Mouse (Mus musculus): ENCODE results near the gene Tomm40l. TPM values are rescaled to one million over a fixed set of nuclear protein-coding genes. Genes with fewer than 3 reads are reported as not detected.

The Tomm40l gene
- polyA plus RNA-seq, 1 experiment: 2.2 TPM

DNA sequence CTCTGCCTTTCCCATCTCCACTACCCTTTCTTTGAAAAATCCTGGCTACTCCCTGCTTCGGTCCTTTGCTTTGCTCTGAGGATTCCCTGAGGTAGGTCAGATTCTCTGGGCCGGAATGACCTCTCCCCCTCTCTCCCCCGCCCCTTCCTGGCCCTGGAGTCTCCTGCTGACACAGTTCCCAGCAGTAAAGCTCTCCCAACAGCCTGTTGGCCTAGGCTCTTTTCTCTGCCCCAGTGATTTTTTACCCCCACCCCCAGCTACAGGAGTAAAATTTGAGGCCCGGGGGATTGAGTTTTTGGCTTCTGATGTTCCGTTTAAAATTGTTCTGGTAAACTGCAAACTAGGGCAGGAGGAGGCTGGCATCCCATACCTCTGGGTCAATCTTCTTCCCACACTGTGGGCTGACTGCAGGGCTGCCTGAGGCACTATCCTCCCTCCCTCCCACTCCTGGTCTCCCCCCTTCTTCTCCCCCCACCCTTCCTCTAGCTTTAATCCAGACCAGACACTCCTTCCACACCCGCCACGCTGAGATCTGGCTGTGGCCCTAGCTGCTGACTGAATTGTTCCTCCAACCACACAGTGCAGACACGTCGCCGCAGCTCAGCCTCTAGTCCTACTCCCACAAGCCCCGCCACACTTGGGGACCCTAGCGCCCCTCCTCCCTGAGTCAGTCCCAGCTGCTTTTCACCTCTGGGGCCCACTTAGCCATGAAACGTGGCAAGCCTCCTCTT is 29.4 kb upstream of the Tomm40l start:
- TF ChIP-seq GATA1 (IDR thresholded peaks at IDR 0.05; ENCODE audit: low read length): no peak
- no peak for TF ChIP-seq TAL1 (IDR thresholded peaks at IDR 0.05; ENCODE audit: low read length)
- Histone ChIP-seq H3K36me3 (ENCODE audit: control insufficient read depth) (no peaks in the 10 kb centered on the region), H3K9me3 (ENCODE audit: control insufficient read depth, low read length) (no peaks in the 10 kb centered on the region), H3K27me3 (ENCODE audit: control insufficient read depth) (peaks cover 57% of the 10 kb centered on the region), H3K4me1 (ENCODE audit: control insufficient read depth) (peaks cover 19% of the 10 kb centered on the region), H3K4me3 (replicated peaks) (no peak overlapping the region)

DNA sequence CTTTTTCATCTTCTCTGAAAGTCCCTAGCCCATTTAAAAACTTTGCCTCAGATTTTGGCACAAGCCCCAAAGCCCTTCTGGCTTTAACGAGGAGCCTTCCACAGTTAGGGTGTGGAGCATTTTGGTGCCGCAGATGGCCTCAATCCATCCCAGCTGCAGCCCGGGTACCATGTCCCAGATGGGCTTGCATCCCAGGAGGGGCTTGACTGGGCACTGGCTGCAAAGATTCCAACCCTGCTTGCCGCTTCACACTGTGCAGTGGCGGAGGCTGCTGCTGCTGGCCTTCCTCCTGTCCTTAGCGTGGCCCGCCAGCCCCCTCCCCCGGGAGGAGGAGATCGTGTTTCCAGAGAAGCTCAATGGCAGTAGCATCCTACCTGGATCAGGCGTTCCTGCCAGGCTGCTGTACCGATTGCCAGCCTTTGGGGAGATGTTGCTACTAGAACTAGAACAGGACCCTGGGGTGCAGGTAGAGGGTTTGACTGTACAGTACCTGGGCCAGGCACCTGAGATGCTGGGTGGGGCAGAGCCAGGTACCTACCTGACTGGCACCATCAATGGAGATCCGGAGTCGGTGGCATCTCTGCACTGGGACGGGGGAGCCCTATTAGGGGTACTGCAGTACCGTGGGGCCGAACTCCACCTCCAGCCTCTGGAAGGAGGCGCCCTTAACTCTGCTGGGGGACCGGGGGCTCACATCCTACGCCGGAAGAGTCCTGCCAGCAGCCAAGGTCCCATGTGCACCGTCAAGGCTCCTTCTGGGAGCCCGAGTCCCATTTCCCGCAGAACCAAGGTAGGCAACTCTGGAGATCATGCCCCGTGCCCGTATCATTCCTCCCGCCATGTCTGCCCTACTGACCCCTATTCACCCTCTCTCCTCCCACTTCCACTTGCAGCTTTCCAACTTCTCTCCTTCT is 28.6 kb upstream of the Tomm40l start, which contains the start of gene Ndufs2:
TSS of gene Ndufs2 (minus strand) at position 709 of the 914 bp plus-strand sequence.
- H3K4me3 ChIP-seq (replicated peaks): no peak within 1 kb of the TSS
- peaks cover 57% of the 10 kb centered on the region for H3K27me3 ChIP-seq (ENCODE audit: control insufficient read depth)
- H3K4me1 ChIP-seq (ENCODE audit: control insufficient read depth): peaks cover 26% of the 10 kb centered on the region
- TF ChIP-seq GATA1 (IDR thresholded peaks at IDR 0.05; ENCODE audit: low read length) (no peak), TAL1 (IDR thresholded peaks at IDR 0.05; ENCODE audit: low read length) (no peak)
- H3K36me3 ChIP-seq (ENCODE audit: control insufficient read depth): no peaks in the 10 kb centered on the region
- H3K9me3 ChIP-seq (ENCODE audit: control insufficient read depth, low read length): no peaks in the 10 kb centered on the region

DNA sequence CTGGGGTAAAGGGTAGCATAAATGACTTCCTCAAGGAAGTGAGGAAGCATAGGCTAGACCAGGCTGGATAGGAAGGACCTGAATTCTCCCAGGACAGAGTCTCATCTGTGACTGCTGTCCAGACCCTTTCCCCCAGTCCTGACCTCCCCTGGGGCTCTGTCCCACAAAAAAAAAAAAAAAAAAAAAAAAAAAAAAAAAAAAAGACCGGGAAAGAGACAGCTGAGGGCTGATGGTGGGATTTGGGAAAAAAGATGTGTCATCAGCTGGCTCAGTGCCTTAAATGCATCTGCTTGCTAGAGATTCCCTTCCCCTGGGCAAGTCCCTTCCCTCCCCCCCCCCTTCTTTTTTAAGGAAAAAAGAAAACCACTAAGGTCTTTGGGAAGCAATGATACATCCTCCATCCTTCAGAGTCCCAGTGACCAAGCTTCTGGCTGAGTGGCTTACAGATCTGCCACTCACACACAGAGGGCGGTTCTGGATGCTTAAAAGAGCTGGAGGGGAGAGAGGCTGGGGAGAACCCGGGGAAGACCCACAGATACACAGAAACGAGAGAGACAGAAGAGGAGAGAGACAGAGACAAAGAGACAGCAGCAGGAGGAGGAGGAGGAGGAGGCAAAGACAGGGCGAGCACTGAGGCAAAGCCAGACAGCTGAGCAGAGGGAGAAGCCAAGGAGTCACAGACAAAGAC is 27.7 kb upstream of the Tomm40l start, which contains the start of gene Adamts4:
TSS of gene Adamts4 (plus strand) at position 509 of the 688 bp plus-strand sequence.
- no peak for TF ChIP-seq GATA1 (IDR thresholded peaks at IDR 0.05; ENCODE audit: low read length)
- TF ChIP-seq TAL1 (IDR thresholded peaks at IDR 0.05; ENCODE audit: low read length): no peak
- Histone ChIP-seq H3K4me3 (replicated peaks) (no peak within 1 kb of the TSS), H3K36me3 (ENCODE audit: control insufficient read depth) (peaks cover 3% of the 10 kb centered on the region; the same call in 1 of the 2 replicates), H3K27me3 (ENCODE audit: control insufficient read depth) (peaks cover 57% of the 10 kb centered on the region), H3K9me3 (ENCODE audit: control insufficient read depth, low read length) (no peaks in the 10 kb centered on the region), H3K4me1 (ENCODE audit: control insufficient read depth) (peaks cover 34% of the 10 kb centered on the region)

DNA sequence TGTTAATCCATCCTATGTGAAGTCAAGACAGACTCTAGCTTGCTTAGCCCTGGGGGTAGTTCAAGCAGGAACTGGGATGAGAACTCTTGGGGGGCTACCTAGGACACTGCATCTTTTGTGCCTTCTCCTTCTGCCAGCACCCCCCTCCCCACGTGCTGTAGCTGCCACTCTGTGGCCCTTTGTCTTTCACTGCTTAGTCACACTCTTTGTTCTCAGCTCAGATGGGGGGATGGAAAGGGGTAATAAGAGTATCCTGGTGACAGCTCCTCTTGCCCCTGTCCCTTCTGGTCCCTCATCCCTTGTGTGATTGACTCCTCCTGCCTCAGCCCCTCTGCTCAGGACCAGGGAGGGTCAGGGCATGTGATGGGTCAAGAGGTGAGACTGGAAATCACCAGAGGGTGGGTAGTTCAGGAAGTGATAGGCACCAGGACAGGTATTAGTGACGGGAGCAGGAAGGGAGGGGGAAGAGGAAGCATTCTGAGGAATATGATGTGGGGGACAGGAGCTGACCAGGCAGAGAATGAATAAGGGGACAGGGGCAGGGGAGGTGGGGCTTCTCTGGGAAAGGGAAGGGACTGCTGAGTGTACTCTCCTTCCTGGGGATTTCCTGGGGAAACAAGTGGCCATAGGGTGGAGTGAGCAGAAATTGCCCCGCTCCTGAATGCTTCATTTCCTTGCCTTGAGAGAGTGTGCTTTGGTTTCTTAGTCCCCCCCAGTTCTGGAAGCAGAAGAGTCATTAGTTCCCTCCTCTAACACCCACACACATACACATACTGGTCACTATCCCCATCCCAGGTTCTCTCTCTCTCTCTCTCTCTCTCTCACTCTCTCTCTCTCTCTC is 26.3 kb upstream of the Tomm40l start:
- H3K9me3 ChIP-seq (ENCODE audit: control insufficient read depth, low read length): no peaks in the 10 kb centered on the region
- peaks cover 50% of the 10 kb centered on the region for H3K27me3 ChIP-seq (ENCODE audit: control insufficient read depth)
- H3K4me3 ChIP-seq (replicated peaks): no peak overlapping the region
- H3K36me3 ChIP-seq (ENCODE audit: control insufficient read depth): peaks cover 12% of the 10 kb centered on the region
- peaks cover 37% of the 10 kb centered on the region for H3K4me1 ChIP-seq (ENCODE audit: control insufficient read depth)
- TF ChIP-seq TAL1 (IDR thresholded peaks at IDR 0.05; ENCODE audit: low read length): no peak

DNA sequence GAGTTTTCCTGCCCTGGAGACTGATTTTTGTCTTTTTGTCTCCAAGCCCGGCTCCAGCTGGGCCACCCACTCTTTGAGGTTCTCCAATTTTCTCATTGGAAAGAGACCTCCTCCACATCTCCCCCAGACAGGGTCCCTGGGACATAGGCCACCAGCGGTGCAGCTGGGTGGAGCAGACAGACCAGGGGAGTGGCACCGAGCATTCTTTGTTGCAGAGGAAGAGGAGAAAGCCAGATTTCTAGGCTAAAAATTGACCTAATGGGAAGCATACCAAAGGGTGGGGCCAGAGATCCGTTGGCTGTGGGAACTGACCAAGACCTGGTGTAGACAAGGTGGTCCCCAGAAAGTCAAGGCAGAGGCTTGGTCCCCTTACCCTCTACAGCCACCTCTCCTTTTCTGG is 25.6 kb upstream of the Tomm40l start:
- Histone ChIP-seq H3K36me3 (ENCODE audit: control insufficient read depth) (peaks cover 19% of the 10 kb centered on the region), H3K27me3 (ENCODE audit: control insufficient read depth) (peaks cover 47% of the 10 kb centered on the region), H3K9me3 (ENCODE audit: control insufficient read depth, low read length) (no peaks in the 10 kb centered on the region), H3K4me3 (replicated peaks) (peak overlapping the region; percentile 72), H3K4me1 (ENCODE audit: control insufficient read depth) (peaks cover 38% of the 10 kb centered on the region)
- TF ChIP-seq GATA1 (IDR thresholded peaks at IDR 0.05; ENCODE audit: low read length) (no peak), TAL1 (IDR thresholded peaks at IDR 0.05; ENCODE audit: low read length) (no peak)

DNA sequence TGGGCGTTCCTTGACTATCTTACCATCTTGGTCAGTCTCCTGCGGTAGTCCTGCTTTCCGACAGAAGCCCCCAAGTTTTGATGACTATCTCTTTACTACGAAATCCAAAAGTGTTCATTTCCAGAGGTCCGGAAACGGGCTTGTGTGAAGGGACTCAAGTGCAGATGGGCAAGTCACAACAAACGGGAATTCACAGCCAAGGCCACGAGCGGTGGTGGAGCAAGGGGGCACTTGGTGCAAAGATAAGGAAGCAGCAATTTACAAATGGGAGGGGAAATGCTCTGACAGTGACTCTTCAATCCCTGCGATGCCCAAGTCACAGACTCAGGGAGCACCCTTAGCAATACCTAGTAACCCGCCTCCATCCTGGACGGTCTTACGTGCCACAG is 25.1 kb upstream of the Tomm40l start:
- peaks cover 42% of the 10 kb centered on the region for H3K27me3 ChIP-seq (ENCODE audit: control insufficient read depth)
- H3K36me3 ChIP-seq (ENCODE audit: control insufficient read depth): peaks cover 24% of the 10 kb centered on the region
- no peaks in the 10 kb centered on the region for H3K9me3 ChIP-seq (ENCODE audit: control insufficient read depth, low read length)
- TF ChIP-seq TAL1 (IDR thresholded peaks at IDR 0.05; ENCODE audit: low read length): no peak
- no peak for TF ChIP-seq GATA1 (IDR thresholded peaks at IDR 0.05; ENCODE audit: low read length)
- H3K4me1 ChIP-seq (ENCODE audit: control insufficient read depth): peaks cover 38% of the 10 kb centered on the region
- peak overlapping the region; percentile 72 for H3K4me3 ChIP-seq (replicated peaks)

DNA sequence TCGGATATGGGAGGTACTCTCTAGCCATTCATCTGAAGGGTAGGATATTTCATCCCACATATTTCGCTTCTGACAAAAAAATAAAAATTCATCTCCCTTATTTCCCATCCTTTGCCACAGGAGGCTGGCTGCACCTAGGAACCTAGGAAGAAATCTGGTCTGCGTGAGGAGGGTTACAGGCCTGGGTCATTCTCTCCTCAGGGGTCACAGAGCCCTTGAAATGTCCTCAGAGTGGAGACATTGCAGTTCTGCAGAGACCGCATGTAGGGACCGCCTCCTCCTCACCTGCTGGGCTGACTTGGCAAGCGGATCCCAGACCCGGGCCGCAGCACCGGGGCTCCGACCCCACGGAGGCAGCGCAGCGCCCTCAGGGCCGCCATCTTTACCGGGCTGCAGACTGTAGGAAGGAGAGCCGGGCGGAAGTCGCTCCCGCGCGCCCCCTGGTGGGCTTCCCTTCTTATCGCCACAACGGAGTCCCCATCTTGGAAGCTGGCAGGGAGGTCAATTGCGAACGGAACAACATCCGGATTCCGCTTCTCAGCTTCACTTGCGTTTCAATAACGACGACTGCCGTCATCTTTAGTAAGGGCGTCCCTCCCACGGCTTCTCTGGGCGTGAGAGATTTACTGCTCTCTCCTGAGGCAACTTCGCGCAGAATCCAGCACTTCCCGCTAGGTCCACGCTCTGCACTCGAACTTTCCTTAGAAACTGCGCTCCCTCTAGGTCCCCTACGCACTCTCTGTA is 24.6 kb upstream of the Tomm40l start:
- H3K4me1 ChIP-seq (ENCODE audit: control insufficient read depth): peaks cover 38% of the 10 kb centered on the region
- peaks cover 28% of the 10 kb centered on the region for H3K36me3 ChIP-seq (ENCODE audit: control insufficient read depth)
- no peak for TF ChIP-seq TAL1 (IDR thresholded peaks at IDR 0.05; ENCODE audit: low read length)
- no peak; the same call in 1 of the 2 replicates for TF ChIP-seq GATA1 (IDR thresholded peaks at IDR 0.05; ENCODE audit: low read length)
- peaks cover 36% of the 10 kb centered on the region for H3K27me3 ChIP-seq (ENCODE audit: control insufficient read depth)
- H3K4me3 ChIP-seq (replicated peaks): peak overlapping the region; percentile 72
- H3K9me3 ChIP-seq (ENCODE audit: control insufficient read depth, low read length): no peaks in the 10 kb centered on the region

All from erythroblast, embryonic 14.5 days (primary cell).